Mouse (Mus musculus): ENCODE results near the gene Gtpbp3.
A peak's percentile ranks its signal among the peaks of the same experiment; 100 is the strongest.

Gene Gtpbp3

GRCm38 (mm10) chr8:71487691-71488445 is at the start of gene Gtpbp3:
Gtpbp3 (plus strand) TSS chr8:71488103.
- DNase-seq (ENCODE audit: low spot score) = no peak

GRCm38 (mm10) chr8:71441404-71441803 is 46.5 kb upstream of the Gtpbp3 start:
- DNase-seq (ENCODE audit: low spot score) = no peak

- DNase-seq (ENCODE audit: low spot score) = no peak
These were observed 42.8 kb upstream of the Gtpbp3 start for GRCm38 (mm10) chr8:71445096-71445495.

GRCm38 (mm10) chr8:71451337-71451736 is 36.6 kb upstream of the Gtpbp3 start:
- no peak for DNase-seq (ENCODE audit: low spot score)

GRCm38 (mm10) chr8:71451777-71452176 is 36.1 kb upstream of the Gtpbp3 start:
- no peak for DNase-seq (ENCODE audit: low spot score)

GRCm38 (mm10) chr8:71452669-71453068 is 35.2 kb upstream of the Gtpbp3 start:
- no peak for DNase-seq (ENCODE audit: low spot score)

GRCm38 (mm10) chr8:71454668-71455067 is 33.2 kb upstream of the Gtpbp3 start:
- no peak for DNase-seq (ENCODE audit: low spot score)

GRCm38 (mm10) chr8:71456906-71457305 is 31.0 kb upstream of the Gtpbp3 start:
- DNase-seq (ENCODE audit: low spot score) = no peak

GRCm38 (mm10) chr8:71457659-71458270 is 30.1 kb upstream of the Gtpbp3 start:
- no peak for DNase-seq (ENCODE audit: low spot score)

- peak; percentile 4 for DNase-seq (ENCODE audit: low spot score)
These were observed 27.2 kb upstream of the Gtpbp3 start for GRCm38 (mm10) chr8:71460716-71461115.

GRCm38 (mm10) chr8:71461152-71461840 is 26.6 kb upstream of the Gtpbp3 start:
- no peak for DNase-seq (ENCODE audit: low spot score)

- no peak for DNase-seq (ENCODE audit: low spot score)
These were observed 25.7 kb upstream of the Gtpbp3 start for GRCm38 (mm10) chr8:71462191-71462590.

- DNase-seq (ENCODE audit: low spot score) = no peak
These were observed 25.1 kb upstream of the Gtpbp3 start for GRCm38 (mm10) chr8:71462786-71463185.

- peak; percentile 89 for DNase-seq (ENCODE audit: low spot score)
These were observed 24.5 kb upstream of the Gtpbp3 start, which contains the start of gene Abhd8 for GRCm38 (mm10) chr8:71463188-71464033. Abhd8 (minus strand) TSS chr8:71463655.

GRCm38 (mm10) chr8:71464513-71465500 is 23.1 kb upstream of the Gtpbp3 start, which contains the start of gene Mrpl34:
Mrpl34 (plus strand) TSS chr8:71464959.
- DNase-seq (ENCODE audit: low spot score) = peak; percentile 92

GRCm38 (mm10) chr8:71465733-71466132 is 22.2 kb upstream of the Gtpbp3 start:
- no peak for DNase-seq (ENCODE audit: low spot score)

- no peak for DNase-seq (ENCODE audit: low spot score)
These were observed 21.7 kb upstream of the Gtpbp3 start for GRCm38 (mm10) chr8:71466198-71466597.

- no peak for DNase-seq (ENCODE audit: low spot score)
These were observed 20.7 kb upstream of the Gtpbp3 start for GRCm38 (mm10) chr8:71467201-71467600.

- no peak for DNase-seq (ENCODE audit: low spot score)
These were observed 19.9 kb upstream of the Gtpbp3 start for GRCm38 (mm10) chr8:71468001-71468400.

GRCm38 (mm10) chr8:71468916-71469315 is 19.0 kb upstream of the Gtpbp3 start, which contains the start of gene Dda1:
Dda1 (plus strand) TSS chr8:71469199.
- peak; percentile 84 for DNase-seq (ENCODE audit: low spot score)

GRCm38 (mm10) chr8:71469411-71469810 is 18.5 kb upstream of the Gtpbp3 start:
- DNase-seq (ENCODE audit: low spot score) = no peak
